Mouse (Mus musculus) CD8-positive naive resting alpha-beta T cell, adult 2 months (primary cell): ENCODE measurements around the gene Ptpn13.

Experiments
- DNase-seq, 2 experiments: peaks; one replicate each; pipeline ENCODE4 v3.0.0; 2022; ENCODE audit warnings: low read depth in 2 of 2, low spot score in 2 of 2

Gene Ptpn13

GRCm38 (mm10) chr5:103516555-103516954 is 91.6 kb downstream of the Ptpn13 start:
- no peak for DNase-seq

GRCm38 (mm10) chr5:103517641-103518040 is 92.6 kb downstream of the Ptpn13 start:
- no peak for DNase-seq

- DNase-seq: no peak
Measured at GRCm38 (mm10) chr5:103518797-103519468, 93.9 kb downstream of the Ptpn13 start.

- DNase-seq: no peak
Measured at GRCm38 (mm10) chr5:103522371-103522770, 97.4 kb downstream of the Ptpn13 start.

GRCm38 (mm10) chr5:103526668-103527436 is 101.9 kb downstream of the Ptpn13 start:
- DNase-seq: no peak

GRCm38 (mm10) chr5:103527437-103527718 is 102.4 kb downstream of the Ptpn13 start:
- no peak for DNase-seq

- DNase-seq: no peak
Measured at GRCm38 (mm10) chr5:103530214-103530613, 105.2 kb downstream of the Ptpn13 start.

GRCm38 (mm10) chr5:103532841-103533390 is 107.9 kb downstream of the Ptpn13 start:
- no peak for DNase-seq

GRCm38 (mm10) chr5:103534454-103534853 is 109.5 kb downstream of the Ptpn13 start:
- DNase-seq: no peak

GRCm38 (mm10) chr5:103537429-103537828 is 112.4 kb downstream of the Ptpn13 start:
- DNase-seq: no peak

- DNase-seq: no peak
Measured at GRCm38 (mm10) chr5:103540612-103541011, 115.6 kb downstream of the Ptpn13 start.

- DNase-seq: no peak
Measured at GRCm38 (mm10) chr5:103541136-103541535, 116.1 kb downstream of the Ptpn13 start.

GRCm38 (mm10) chr5:103541542-103541941 is 116.5 kb downstream of the Ptpn13 start:
- no peak for DNase-seq

GRCm38 (mm10) chr5:103545381-103546000 is 120.5 kb downstream of the Ptpn13 start:
- no peak for DNase-seq

- no peak for DNase-seq
Measured at GRCm38 (mm10) chr5:103554769-103555168, 129.8 kb downstream of the Ptpn13 start.

GRCm38 (mm10) chr5:103560546-103560945 is 135.6 kb downstream of the Ptpn13 start:
- no peak for DNase-seq

- DNase-seq: no peak
Measured at GRCm38 (mm10) chr5:103568034-103568433, 143.0 kb downstream of the Ptpn13 start.

- no peak for DNase-seq
Measured at GRCm38 (mm10) chr5:103569446-103569845, 144.5 kb downstream of the Ptpn13 start.

GRCm38 (mm10) chr5:103579680-103580420 is 154.9 kb downstream of the Ptpn13 start:
- no peak for DNase-seq

- no peak for DNase-seq
Measured at GRCm38 (mm10) chr5:103587219-103587618, 162.2 kb downstream of the Ptpn13 start.

- DNase-seq: no peak
Measured at GRCm38 (mm10) chr5:103591846-103592245, 166.9 kb downstream of the Ptpn13 start.
